Mouse (Mus musculus) erythroid progenitor cell, adult 5-6 weeks (primary cell): ENCODE measurements around the gene Phb. TPM values are rescaled to one million over a fixed set of nuclear protein-coding genes. Genes with fewer than 3 reads are reported as not detected.
"Not testable (repeated sequence)": the region's sequence is repeated elsewhere in the genome, so short reads cannot be mapped to it uniquely, and the experiment has no call there.

ENCODE experiments used
- ATAC-seq: replicated peaks from 2 replicates; pipeline ENCODE4 v1.8.0; 2016; ENCODE audit warnings: moderate number of reproducible peaks, mild to moderate bottlenecking, moderate TSS enrichment, inconsistent platforms; ENCODE audit not compliant: poor library complexity, low FRiP score, severe bottlenecking
- total RNA-seq, 2 experiments: library from RNA; stranded (forward) in 1 of 2; stranded (reverse) in 1 of 2; fragments of 150-400 nt in 1 of 2; fragments of 186-747, 209-891 nt in 1 of 2; gene quantifications; 2 replicates each; pipeline versions ENCODE4 v1.2.3 to v1.2.4; 2015 to 2017; ENCODE audit warnings: low replicate concordance in 2 of 2

Phb gene
- total RNA-seq, 2 experiments from 2014 or later: 17.6 to 42.9 TPM

GRCm38 (mm10) chr11:95649560-95649959 is 17.2 kb upstream of the Phb start:
- no peak for ATAC-seq

- ATAC-seq: no peak
Observed at GRCm38 (mm10) chr11:95650001-95650400, 16.8 kb upstream of the Phb start.

GRCm38 (mm10) chr11:95650981-95651380 is 15.8 kb upstream of the Phb start:
- no peak for ATAC-seq

GRCm38 (mm10) chr11:95657449-95657848 is 9.3 kb upstream of the Phb start:
- no peak for ATAC-seq

- ATAC-seq: peak; percentile 62
Observed at GRCm38 (mm10) chr11:95667177-95667576, 420 bp downstream of the Phb start.

- ATAC-seq: not testable (repeated sequence)
Observed at GRCm38 (mm10) chr11:95668086-95668485, 1.3 kb downstream of the Phb start.

GRCm38 (mm10) chr11:95675498-95675897 is 8.7 kb downstream of the Phb start:
- no peak for ATAC-seq

- ATAC-seq: no peak
Observed at GRCm38 (mm10) chr11:95676307-95676706, 9.6 kb downstream of the Phb start.

- ATAC-seq: no peak
Observed at GRCm38 (mm10) chr11:95677925-95678701, 11.4 kb downstream of the Phb start.

GRCm38 (mm10) chr11:95681995-95682601 is 15.3 kb downstream of the Phb start:
- ATAC-seq: no peak

GRCm38 (mm10) chr11:95682946-95683345 is 16.2 kb downstream of the Phb start:
- ATAC-seq: no peak

- ATAC-seq: peak; percentile 55
Observed at GRCm38 (mm10) chr11:95686031-95686430, 19.3 kb downstream of the Phb start.

GRCm38 (mm10) chr11:95687084-95687656 is 20.4 kb downstream of the Phb start:
- ATAC-seq: no peak

GRCm38 (mm10) chr11:95688515-95688914 is 21.8 kb downstream of the Phb start:
- ATAC-seq: peak; percentile 62

GRCm38 (mm10) chr11:95688981-95689380 is 22.2 kb downstream of the Phb start:
- ATAC-seq: peak; percentile 83

GRCm38 (mm10) chr11:95689544-95689943 is 22.8 kb downstream of the Phb start:
- ATAC-seq: no peak

GRCm38 (mm10) chr11:95698541-95698940 is 31.8 kb downstream of the Phb start:
- ATAC-seq: no peak

GRCm38 (mm10) chr11:95700778-95701739 is 34.3 kb downstream of the Phb start:
- peak; percentile 73 for ATAC-seq

- ATAC-seq: no peak
Observed at GRCm38 (mm10) chr11:95704032-95704969, 37.5 kb downstream of the Phb start.
